Mouse (Mus musculus): ENCODE measurements around the gene Fam222b. TPM values are rescaled to one million over a fixed set of nuclear protein-coding genes. Genes with fewer than 3 reads are reported as not detected.
A peak's percentile ranks its signal among the peaks of the same experiment; 100 is the strongest.

The Fam222b gene
- polyA plus RNA-seq, 1 experiment from 2014 or later = 13.3 TPM

DNA sequence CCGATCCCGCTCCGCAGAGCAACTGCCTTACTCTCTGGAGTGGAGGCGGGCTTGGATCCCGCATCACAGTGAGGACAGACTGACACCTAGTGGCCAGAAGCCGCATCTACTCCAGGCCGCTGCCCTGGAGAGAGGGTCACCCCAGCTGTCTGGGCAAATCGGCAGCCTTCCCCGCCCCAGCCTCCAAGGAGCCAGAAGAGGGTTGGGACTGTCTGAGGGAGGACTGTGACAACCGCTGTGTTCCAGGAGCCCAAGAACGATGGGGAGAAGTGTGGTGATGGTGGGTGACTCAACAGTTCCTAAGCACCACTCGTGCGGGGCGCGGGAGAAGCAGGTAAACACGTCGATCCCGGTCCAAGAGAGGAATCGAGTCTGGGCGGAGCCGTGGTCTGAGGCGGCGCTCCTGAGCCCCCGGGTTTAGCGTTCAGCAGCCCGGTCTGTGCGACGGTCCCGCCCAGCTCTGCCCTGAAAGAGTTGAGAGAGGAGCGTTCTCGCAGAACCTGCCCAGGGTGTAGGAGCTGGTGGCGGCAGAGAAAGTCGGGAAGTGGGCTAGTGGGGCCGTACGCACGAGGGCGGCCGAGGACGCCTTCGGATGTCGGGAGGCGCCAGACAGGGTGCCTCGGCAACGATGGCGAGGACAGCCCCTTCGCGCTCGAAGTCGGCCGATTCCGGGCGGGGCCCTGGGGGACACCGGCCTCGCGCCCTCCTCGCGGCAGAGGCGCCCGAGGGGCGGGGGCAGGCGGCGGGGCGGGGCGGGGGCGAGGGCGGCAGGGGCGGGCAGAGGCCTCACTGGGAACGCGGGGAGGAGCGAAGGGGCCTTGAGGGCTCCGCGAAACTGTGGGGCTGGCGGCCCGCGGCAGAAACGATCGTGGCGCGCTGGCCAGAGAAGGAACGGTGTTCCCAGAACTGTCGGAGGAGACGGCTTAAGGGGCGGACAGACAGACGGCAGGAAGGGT lies 83.7 kb downstream of the Fam222b start:
- TF ChIP-seq CTCF (IDR thresholded peaks at IDR 0.05; ENCODE audit: low read depth) = peak; percentile 98
- peak; percentile 97 for DNase-seq (ENCODE audit: low spot score)
- no peaks in the 10 kb centered on the region for H3K9me3 ChIP-seq (replicated peaks; ENCODE audit: low read length)
- WGBS = under 1% methylated on average over 81 of the region's 84 CpGs
- ATAC-seq (replicated peaks; ENCODE audit: low FRiP score, low read depth) = peak; percentile 82
- no peaks in the 10 kb centered on the region for H3K27me3 ChIP-seq (ENCODE audit: insufficient read depth, low read length)
- peak overlapping the region; percentile 89 for H3K4me2 ChIP-seq (ENCODE audit: low read length)
- peak overlapping the region; percentile 71 for H3K9ac ChIP-seq (ENCODE audit: low read depth, low read length)
- peak overlapping the region; percentile 96 for H3K27ac ChIP-seq
- peak overlapping the region; percentile 52 for H3K4me3 ChIP-seq (replicated peaks; ENCODE audit: low read depth, low read length)
- H3K4me1 ChIP-seq (replicated peaks; ENCODE audit: insufficient read depth, low read length) = peaks cover 28% of the 10 kb centered on the region
- H3K36me3 ChIP-seq (ENCODE audit: insufficient read depth, low read length) = peaks cover 19% of the 10 kb centered on the region; the same call in 1 of the 2 replicates

DNA sequence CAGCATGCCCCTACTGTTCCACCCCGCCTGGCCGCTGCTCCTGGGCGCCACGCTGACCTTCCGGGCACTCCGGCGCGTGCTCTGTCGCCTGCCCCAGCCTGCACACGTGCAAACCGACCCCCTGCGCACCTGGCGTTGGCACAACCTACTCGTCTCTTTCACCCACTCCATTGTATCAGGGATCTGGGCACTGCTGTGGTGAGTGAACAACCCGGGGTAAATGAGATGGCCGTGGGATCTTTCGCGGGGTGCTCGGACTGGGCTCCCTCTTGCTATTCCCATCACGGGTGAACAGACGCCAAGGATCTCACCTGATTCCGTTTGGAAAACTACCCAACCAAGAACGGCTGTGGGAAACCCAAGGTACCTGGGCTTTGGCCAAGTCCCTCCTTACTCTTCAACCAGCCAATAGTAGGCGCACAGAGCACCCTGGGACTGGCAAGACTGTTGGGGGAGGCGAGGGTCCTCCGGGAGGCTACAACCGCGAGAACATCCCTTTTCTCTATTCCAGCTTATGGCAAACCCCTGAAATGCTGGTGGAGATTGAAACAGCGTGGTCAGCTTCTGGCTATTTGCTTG lies 84.5 kb downstream of the Fam222b start:
- peaks cover 28% of the 10 kb centered on the region for H3K4me1 ChIP-seq (replicated peaks; ENCODE audit: insufficient read depth, low read length)
- peak overlapping the region; percentile 96 for H3K27ac ChIP-seq
- whole genome bisulfite sequencing = 1% methylated on average over 29 of the region's 29 CpGs
- peak overlapping the region; percentile 89 for H3K4me2 ChIP-seq (ENCODE audit: low read length)
- DNase-seq (ENCODE audit: low spot score) (peak; percentile 85), ATAC-seq (replicated peaks; ENCODE audit: low FRiP score, low read depth) (peak; percentile 4)
- TF ChIP-seq CTCF (IDR thresholded peaks at IDR 0.05; ENCODE audit: low read depth) = no peak; the same call in 1 of the 2 replicates
- no peaks in the 10 kb centered on the region for H3K9me3 ChIP-seq (replicated peaks; ENCODE audit: low read length)
- H3K36me3 ChIP-seq (ENCODE audit: insufficient read depth, low read length) = peaks cover 19% of the 10 kb centered on the region; the same call in 1 of the 2 replicates
- H3K9ac ChIP-seq (ENCODE audit: low read depth, low read length) = peak overlapping the region; percentile 71
- H3K4me3 ChIP-seq (replicated peaks; ENCODE audit: low read depth, low read length) = peak overlapping the region; percentile 52
- H3K27me3 ChIP-seq (ENCODE audit: insufficient read depth, low read length) = no peaks in the 10 kb centered on the region

DNA sequence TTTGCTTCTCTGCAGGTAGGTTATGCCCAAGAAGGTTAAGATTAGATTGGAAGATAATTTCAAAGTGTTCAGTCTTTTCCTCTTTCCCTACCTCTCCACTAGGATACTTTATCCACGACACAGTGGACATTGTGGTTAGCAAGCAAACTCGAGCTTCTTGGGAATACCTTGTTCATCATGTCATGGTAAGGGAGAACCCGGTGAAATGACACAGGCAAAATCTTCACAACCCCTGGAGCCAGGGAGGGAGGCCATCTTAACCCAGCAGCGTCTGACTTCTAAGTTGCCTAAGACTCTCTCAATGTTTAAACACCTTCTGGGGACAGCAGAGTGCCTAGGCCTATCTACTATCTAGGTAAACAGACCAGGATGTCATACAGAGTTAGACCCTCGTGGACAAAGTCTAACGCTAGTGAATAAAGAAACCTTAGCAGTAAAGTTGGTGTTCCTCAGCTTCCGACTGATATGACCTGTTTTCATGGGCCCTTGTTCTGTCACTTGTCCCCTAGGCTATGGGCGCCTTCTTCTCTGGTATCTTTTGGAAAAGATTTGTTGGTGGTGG lies 85.1 kb downstream of the Fam222b start:
- peaks cover 19% of the 10 kb centered on the region; the same call in 1 of the 2 replicates for H3K36me3 ChIP-seq (ENCODE audit: insufficient read depth, low read length)
- WGBS = 25% methylated on average over 8 of the region's 8 CpGs
- no peaks in the 10 kb centered on the region for H3K27me3 ChIP-seq (ENCODE audit: insufficient read depth, low read length)
- H3K4me1 ChIP-seq (replicated peaks; ENCODE audit: insufficient read depth, low read length) = peaks cover 26% of the 10 kb centered on the region
- DNase-seq (ENCODE audit: low spot score) (no peak), ATAC-seq (replicated peaks; ENCODE audit: low FRiP score, low read depth) (no peak)
- no peaks in the 10 kb centered on the region for H3K9me3 ChIP-seq (replicated peaks; ENCODE audit: low read length)
- H3K4me3 ChIP-seq (replicated peaks; ENCODE audit: low read depth, low read length) = peak overlapping the region; percentile 52; the same call in 1 of the 2 replicates
- TF ChIP-seq CTCF (IDR thresholded peaks at IDR 0.05; ENCODE audit: low read depth) = no peak
- peak overlapping the region; percentile 89 for H3K4me2 ChIP-seq (ENCODE audit: low read length)
- H3K9ac ChIP-seq (ENCODE audit: low read depth, low read length) = peak overlapping the region; percentile 25; the same call in 1 of the 2 replicates
- H3K27ac ChIP-seq = peak overlapping the region; percentile 96

DNA sequence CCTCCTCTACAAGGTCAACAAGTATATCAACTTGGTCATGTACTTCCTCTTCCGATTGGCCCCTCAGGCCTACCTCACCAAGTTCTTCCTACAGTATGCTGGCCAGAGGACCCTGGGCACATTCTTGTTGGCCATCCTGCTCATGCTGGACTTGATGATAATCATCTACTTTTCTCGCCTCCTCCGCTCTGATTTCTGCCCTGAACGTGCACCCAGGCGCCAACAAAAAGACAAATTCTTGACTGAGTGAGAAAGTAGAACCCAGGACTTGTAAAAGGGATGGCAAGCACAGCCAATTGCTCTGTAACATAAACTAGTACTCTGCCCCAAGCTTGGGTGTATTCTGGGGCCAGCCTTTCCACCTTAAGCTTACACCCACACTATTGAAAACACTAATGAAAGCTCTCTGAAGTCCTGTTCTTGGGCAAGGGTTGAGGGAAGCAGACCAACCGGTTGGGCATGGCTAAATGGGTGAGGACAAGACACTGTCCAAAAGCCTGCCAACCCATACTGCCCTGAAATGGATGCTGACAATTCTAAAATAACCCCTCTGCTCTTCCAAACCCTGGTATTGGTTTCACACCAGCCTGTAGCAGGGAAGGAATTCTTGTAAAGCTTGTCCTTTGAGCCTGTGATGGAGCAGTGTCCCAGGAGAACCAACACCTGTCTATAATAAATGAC lies 85.8 kb downstream of the Fam222b start:
- Histone ChIP-seq H3K4me2 (ENCODE audit: low read length) (peak overlapping the region; percentile 89), H3K27ac (peak overlapping the region; percentile 96; the same call in 1 of the 2 replicates), H3K4me1 (replicated peaks; ENCODE audit: insufficient read depth, low read length) (peaks cover 25% of the 10 kb centered on the region), H3K9ac (ENCODE audit: low read depth, low read length) (0 out of 2 replicates have a peak overlapping the region, but pooled peaks have one; percentile 25), H3K9me3 (replicated peaks; ENCODE audit: low read length) (no peaks in the 10 kb centered on the region), H3K4me3 (replicated peaks; ENCODE audit: low read depth, low read length) (no peak overlapping the region), H3K27me3 (ENCODE audit: insufficient read depth, low read length) (no peaks in the 10 kb centered on the region), H3K36me3 (ENCODE audit: insufficient read depth, low read length) (peaks cover 19% of the 10 kb centered on the region; the same call in 1 of the 2 replicates)
- DNase-seq (ENCODE audit: low spot score) = no peak
- TF ChIP-seq CTCF (IDR thresholded peaks at IDR 0.05; ENCODE audit: low read depth) = no peak
- WGBS = 66% methylated on average over 6 of the region's 6 CpGs
- ATAC-seq (replicated peaks; ENCODE audit: low FRiP score, low read depth) = no peak

DNA sequence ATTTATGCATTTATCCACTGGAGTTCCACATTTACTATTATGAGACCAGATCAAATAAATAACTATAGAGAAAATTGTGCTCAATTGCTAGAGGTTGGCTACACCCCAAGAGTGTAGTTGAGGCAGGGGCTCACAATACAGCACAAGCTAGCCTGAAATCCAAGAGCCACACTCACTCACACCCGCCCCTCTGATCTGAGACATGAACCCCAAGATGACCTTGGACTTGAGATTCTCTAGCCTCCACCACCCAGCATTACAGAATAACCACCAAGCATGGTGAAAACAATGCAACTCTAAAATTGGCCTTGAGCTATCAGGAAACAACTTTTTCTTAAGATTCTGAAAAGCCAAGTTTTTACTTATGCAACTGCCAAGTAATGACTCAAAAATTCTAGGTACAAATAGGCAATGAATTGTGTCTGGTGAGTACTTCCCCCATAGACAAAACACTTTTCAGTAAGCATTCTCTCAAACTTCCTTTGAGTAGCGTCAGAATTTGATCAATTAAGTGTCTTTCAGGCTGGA lies 87.4 kb downstream of the Fam222b start:
- WGBS = 46% methylated on average over 2 of the region's 2 CpGs
- ATAC-seq (replicated peaks; ENCODE audit: low FRiP score, low read depth) (no peak), DNase-seq (ENCODE audit: low spot score) (no peak)
- Histone ChIP-seq H3K9ac (ENCODE audit: low read depth, low read length) (peak overlapping the region; percentile 81), H3K4me2 (ENCODE audit: low read length) (peak overlapping the region; percentile 78), H3K27me3 (ENCODE audit: insufficient read depth, low read length) (no peaks in the 10 kb centered on the region), H3K9me3 (replicated peaks; ENCODE audit: low read length) (no peaks in the 10 kb centered on the region), H3K27ac (0 out of 2 replicates have a peak overlapping the region, but pooled peaks have one; percentile 19), H3K36me3 (ENCODE audit: insufficient read depth, low read length) (peaks cover 19% of the 10 kb centered on the region; the same call in 1 of the 2 replicates), H3K4me1 (replicated peaks; ENCODE audit: insufficient read depth, low read length) (peaks cover 25% of the 10 kb centered on the region), H3K4me3 (replicated peaks; ENCODE audit: low read depth, low read length) (peak overlapping the region; percentile 68)
- no peak for TF ChIP-seq CTCF (IDR thresholded peaks at IDR 0.05; ENCODE audit: low read depth)

All from kidney, postnatal 0 days (tissue).